Mouse (Mus musculus): ENCODE measurements around the gene Msh3. TPM values are rescaled to one million over a fixed set of nuclear protein-coding genes. Genes with fewer than 3 reads are reported as not detected.

Gene Msh3
- polyA plus RNA-seq, 1 experiment = 29.6 TPM

DNA sequence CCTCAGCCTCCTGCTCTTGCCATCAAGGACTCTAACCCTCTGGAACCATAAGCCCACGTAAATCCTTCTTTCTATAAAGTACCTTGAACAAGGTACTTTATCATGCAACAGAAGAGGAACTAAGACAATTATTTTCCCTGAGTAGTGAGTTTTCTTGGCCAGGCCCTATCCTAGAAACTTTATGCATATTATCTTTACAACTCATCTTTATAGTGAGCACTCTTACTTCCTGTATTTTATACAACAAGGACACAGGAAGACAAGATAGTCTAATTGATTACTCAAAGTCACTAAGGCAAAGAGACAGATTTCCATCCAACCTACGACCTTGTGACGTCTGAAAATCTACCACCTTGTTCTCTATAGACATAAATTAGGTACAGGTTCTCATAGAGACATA lies 15.0 kb downstream of the Msh3 start:
- TF ChIP-seq GATA1 (IDR thresholded peaks at IDR 0.05; ENCODE audit: low read length) = no peak

DNA sequence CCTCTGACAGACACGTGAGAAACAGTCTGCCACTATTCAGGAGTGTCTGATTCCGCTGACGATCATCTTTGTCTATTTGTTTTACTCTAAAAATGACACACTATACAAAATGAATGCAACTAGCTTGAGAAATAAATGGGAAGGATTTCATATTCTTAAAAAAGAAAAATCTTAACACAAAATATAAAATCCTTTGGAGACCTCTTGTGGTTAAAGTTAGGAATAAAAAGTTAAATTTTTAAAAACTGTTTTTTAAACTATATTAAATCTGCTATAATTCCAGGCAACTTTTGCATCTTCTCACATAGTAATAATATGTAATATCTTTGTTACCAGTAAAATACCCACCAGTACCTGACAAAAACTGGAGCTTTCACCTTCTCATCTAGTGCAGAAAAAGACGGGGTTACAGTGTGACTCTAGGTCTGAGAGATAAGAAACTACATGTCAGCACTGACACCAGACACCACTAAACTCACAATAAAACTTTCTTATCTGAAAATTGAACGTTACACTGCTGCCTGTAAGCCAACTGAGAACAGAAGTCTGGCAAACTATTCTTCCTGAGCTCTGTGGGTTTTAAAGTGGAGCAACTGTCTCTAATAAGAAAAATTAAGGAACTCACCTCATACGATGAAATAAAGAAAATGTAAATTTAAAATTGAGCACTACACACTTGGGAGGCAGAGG lies 16.9 kb downstream of the Msh3 start:
- TF ChIP-seq GATA1 (IDR thresholded peaks at IDR 0.05; ENCODE audit: low read length) = no peak

DNA sequence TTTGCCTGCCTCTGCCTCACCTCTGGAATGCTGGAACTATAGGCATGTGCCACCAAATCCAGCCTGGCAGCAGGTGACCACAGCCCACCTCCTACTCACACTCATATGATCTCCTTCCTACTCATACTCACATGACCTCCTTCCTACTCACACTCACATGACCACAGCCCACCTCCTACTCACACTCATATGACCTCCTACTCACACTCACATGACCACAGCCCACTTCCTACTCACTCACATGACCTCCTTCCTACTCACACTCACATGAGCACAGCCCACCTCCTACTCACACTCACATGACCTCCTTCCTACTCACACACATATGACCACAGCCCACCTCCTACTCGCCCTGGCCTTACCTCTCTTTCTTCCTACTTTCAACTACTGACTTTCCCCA lies 17.9 kb downstream of the Msh3 start:
- TF ChIP-seq GATA1 (IDR thresholded peaks at IDR 0.05; ENCODE audit: low read length) = no peak

DNA sequence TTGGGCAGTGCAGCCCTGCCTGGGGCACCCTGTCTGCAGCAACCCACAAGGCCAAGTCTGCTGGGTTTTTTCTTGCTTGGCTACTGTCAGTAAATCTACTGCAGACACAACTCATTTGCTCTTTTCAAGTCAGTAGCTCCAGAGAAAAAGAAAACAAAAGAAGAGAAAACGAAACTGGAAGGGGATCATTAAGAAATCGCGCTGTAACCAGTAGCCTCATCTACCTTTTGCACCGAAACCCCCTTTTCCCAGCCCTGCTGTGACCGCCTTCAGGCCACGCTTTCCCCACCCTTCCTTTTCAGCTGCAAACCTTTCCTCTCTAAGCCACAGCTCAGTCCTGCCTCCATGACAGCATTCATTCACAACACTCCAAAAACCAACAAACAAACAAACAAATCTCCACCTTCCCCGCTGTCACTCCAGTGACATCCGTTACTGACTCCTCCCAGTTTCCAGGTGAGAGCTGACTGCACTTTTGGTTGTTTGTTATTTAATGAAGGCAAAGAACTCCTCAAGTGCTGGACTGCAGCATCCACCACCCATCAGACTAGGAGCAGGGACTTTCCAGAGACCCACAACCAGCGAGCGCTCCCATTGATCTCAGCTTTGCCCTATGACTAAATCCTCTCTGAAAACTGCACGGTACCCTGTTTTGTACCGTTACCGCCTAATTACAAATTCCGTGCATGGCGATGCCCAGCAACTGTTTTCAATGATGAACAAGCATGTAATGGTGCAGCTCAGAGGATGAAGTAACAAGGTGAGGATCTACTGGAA lies 22.5 kb downstream of the Msh3 start:
- TF ChIP-seq GATA1 (IDR thresholded peaks at IDR 0.05; ENCODE audit: low read length) = no peak

DNA sequence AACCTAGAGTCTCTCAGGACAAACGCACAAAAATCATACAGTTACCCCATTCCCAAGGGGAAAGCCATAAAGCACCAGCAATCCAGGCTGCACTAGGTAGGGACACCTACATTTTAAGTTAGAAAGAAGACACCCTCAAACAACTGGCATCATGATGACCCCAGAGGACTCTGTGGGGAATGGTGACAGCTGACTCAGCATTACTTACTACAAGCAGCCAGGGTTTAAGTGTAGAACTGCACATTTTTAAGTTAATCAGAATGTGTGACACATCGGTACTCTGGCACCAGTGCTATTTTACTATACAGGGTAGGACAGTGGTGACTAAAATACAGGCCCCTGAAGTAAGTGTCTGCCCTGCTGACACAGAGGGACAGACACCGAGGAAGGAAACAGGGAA lies 24.2 kb downstream of the Msh3 start:
- TF ChIP-seq GATA1 (IDR thresholded peaks at IDR 0.05; ENCODE audit: low read length) = no peak

DNA sequence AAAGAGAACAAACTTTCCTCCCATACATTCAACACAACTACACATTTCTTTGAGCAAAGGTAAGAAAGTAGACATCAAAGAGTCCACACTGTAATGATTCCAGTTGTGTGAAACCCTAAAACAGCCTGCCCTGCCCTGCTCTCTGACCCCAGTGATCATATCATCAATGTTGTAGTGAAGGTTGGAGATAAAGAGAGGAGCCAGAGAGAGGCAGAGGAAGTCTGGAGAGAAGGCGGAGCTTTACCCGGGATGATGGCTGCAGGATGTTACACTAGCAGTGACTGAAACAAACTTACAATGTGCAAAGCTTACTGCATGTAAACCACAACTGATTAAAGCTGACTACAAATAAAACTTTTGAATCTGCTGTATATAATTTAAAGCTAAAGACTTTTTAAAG lies 26.8 kb downstream of the Msh3 start:
- no peak for TF ChIP-seq GATA1 (IDR thresholded peaks at IDR 0.05; ENCODE audit: low read length)

DNA sequence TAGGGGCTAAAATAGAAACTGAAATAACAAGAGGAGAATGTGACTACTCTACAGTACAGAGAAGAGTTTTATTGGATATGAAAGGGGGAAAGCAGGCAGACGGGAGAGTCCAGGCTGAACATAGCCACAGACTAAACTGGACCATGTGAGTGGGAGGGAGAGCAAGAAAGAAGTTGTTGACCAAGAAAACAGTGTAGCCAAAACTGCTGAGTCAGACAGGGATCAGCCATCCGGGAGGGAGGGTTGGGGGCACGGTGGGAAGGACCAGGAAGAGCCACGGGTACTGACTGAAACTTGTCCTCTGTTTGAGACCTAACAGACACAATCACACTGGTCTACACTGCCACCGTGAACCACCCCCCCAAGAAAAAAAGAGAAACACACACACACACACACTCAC lies 28.8 kb downstream of the Msh3 start:
- TF ChIP-seq GATA1 (IDR thresholded peaks at IDR 0.05; ENCODE audit: low read length) = no peak

DNA sequence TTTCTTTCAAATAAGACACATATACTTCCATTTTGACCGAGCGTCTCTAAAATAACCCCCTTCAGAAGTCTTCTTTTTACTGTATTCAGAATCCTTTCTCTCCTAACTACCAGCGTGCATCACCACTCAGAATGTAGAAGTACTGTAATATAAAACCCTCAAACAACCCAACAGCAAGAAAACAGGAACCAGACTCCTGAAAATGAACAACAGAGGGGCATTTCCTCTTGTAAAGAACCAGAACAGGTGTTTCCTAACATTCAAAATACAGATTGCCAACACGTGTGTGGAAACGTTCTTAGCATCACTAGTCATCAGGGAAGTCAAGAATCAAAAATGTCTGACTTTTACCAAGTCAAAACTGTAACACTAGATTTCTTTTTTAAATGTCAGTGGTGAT lies 34.0 kb downstream of the Msh3 start:
- TF ChIP-seq GATA1 (IDR thresholded peaks at IDR 0.05; ENCODE audit: low read length) = no peak

DNA sequence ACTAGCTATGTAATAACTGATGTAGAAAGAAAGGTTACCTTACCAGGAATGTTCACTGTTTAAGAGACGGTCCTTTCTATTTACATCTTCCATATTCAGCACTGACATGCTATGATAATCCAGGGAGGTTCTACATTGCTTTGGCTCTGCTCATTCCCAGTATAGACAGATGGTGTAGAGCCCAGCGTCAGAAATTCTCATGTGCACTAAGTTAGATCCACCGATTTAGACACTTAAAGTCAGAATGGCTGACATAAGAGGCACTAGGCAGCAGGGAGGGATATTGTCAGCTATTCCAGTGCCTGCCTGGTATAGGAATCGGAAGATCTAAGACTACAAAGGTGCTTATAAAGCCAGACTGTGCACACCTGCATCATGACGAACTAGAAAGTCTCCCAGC lies 40.2 kb downstream of the Msh3 start:
- no peak for TF ChIP-seq GATA1 (IDR thresholded peaks at IDR 0.05; ENCODE audit: low read length)

DNA sequence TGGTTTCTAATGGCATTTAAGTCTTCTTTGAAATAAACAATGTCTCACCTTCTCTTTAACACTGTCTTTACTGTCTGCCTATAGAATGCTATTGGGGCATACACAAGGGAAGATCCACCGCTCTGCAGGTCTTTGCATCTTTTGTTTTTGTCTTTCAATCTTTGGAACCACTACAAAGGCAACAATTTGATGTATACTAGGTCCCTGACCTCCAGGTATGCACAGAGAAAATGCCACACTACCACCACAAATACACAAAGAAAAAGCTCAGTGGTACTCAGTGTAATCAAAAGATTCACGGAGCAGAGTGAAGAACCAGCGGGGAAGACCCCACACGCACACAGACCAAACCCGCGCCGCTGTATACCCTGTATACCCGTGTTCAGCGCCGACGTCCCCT lies 49.1 kb downstream of the Msh3 start, which contains the start of gene Gm20379:
TSS of gene Gm20379 (plus strand) at position 301 of the 400 bp plus-strand sequence.
- TF ChIP-seq GATA1 (IDR thresholded peaks at IDR 0.05; ENCODE audit: low read length) = no peak

DNA sequence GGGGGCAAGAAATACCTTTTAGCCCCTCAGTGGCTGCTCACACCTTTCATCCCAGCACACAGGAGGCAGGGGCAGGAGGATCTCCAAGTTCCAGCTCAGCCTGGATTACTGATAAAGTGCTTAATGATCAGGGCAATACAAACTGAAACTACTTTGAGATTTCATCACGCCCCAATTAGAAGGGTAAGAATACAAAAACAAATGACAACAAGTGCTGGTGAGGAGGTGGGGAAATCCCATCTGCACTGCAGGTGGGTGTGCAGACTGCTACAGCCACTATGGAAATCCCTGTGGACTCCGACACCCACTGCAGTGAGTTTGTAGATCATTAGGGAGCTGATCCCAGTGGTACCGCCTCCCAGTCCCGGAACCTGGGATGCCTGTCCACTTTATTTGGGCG lies 50.5 kb downstream of the Msh3 start:
- TF ChIP-seq GATA1 (IDR thresholded peaks at IDR 0.05; ENCODE audit: low read length) = no peak

DNA sequence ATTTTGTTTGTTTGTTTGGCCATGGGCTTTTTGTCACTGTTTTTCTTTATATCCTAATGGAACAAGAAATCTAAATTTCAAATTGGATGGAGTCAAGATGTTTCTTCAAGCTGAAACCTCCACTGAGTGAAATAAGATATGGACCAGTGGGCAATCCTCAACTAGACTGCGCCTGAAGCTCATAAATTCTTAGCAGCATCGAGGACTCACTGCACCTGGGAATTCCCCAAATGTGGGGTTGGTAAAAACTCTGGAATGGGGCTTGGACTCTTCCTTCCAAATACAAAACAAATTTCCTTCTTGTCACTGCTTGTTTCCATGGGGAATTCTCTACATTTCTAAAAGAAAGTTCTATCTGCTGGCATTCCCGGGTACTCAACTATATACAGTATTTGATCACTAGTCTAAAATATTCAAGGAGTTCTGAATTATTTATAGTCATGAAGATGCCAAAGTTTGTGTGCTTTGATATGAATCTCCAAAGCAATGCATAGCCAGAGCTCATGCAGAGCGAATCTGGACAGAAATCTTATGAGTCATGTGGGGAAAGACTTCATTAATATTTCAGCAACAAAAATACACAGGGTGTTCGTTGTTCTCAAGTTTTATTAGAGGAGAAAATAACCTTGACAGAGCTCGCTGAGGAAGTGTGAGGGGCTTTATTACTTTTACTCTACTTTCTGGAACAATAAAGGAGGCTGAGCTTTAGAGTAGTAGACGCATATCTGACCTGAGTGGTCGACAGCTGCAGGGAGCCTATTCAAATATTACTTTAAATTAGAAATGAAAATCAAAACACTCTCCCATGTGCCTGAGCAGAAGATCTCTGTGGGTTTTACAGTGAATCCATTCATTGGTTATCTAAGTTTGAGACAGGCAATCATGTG lies 51.5 kb downstream of the Msh3 start:
- TF ChIP-seq GATA1 (IDR thresholded peaks at IDR 0.05; ENCODE audit: low read length) = no peak

DNA sequence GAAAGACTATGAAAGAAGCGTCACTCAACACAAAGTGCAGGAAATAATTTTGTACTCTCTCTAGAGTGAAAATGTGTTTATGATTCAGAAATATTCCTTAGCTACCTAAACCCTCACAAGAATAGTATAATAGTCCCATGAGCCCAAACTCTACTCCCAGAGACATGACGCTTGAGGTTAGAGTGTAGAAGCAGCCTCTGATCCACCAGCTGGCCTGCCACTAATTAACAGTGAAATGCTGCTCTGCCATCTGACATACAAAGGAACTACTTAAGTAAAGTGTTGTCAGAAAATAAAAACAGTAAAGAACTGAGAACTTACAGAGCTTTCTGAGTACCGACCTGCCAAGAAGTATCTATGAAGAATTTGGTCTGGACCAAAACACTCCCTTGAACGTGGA lies 52.3 kb downstream of the Msh3 start:
- TF ChIP-seq GATA1 (IDR thresholded peaks at IDR 0.05; ENCODE audit: low read length) = no peak

DNA sequence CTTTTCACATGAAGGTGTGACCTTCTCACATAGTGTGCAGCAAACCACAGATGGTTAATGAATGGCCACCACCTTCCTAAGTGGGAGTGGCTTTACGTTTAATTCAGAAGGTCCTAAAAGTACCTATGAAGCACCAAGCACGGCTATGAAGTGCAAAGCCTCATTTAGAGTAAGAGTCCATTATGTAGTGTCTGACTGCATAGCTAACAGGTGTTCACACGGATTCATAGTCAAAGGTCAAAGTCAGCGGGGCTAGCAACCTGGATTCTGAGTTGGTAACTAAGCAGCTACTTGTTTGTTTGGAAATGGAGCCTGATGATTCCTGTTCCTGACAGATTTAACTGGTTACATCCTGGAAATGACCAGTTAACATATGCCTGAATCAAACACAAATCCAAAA lies 53.0 kb downstream of the Msh3 start:
- no peak for TF ChIP-seq GATA1 (IDR thresholded peaks at IDR 0.05; ENCODE audit: low read length)

DNA sequence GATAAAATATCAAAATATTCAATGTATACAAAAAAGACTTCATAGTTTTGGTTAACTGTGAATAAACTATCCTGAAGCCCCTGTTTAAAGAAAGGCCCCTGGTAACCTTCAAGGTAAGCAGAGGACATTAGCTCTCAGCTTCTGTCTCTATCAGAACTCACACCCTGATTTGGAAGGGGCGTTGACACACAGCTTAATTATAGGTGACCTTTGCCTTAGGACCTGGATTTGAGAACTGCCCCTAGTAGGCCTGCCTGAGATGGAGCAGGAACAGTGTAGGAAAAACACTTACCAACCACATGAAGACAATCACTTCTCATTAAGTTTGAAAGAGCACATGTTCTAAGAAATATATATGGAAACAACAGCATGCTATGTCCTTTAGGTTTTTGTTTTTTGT lies 55.3 kb downstream of the Msh3 start:
- TF ChIP-seq GATA1 (IDR thresholded peaks at IDR 0.05; ENCODE audit: low read length) = no peak

DNA sequence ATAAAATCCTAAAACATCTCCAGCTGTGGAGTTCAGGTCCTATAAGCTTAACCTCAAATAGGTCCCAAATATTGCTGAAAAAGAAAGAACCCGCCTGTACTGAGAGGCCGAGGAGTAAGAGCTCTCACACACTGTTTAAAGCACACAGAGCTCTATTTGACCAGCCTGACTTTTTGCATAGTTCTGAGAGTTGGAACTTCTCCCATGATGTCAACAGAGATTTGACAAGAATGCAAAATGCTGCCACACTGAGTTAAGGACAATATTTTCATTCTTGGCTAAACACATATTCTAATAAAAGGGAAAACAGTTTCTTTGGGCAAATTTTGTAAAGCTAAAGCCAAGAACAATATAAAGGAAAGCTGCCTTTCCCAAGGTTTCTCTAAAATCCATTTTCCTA lies 57.8 kb downstream of the Msh3 start:
- no peak for TF ChIP-seq GATA1 (IDR thresholded peaks at IDR 0.05; ENCODE audit: low read length)

Data from G1E-ER4 (cell line).